Mouse (Mus musculus) intestine, postnatal 0 days (tissue): ENCODE results near the gene Zc2hc1b. TPM values are rescaled to one million over a fixed set of nuclear protein-coding genes. Genes with fewer than 3 reads are reported as not detected.

ENCODE experiments used
- ATAC-seq: fragments of 200-750 bp; cut with Nextera tagmentation; 2 replicates; pipeline ENCODE4 v1.8.0; 2017; ENCODE audit warnings: mild to moderate bottlenecking, moderate TSS enrichment, moderate library complexity
- H3K27ac ChIP-seq: fragments of 300-500 bp; sonication (generic); 2 replicates; pipeline ENCODE4 v1.5.1; 2014; ENCODE audit warnings: mild to moderate bottlenecking, low read depth, low read length, moderate library complexity
- H3K27me3 ChIP-seq: fragments of 300-500 bp; sonication (generic); replicated peaks from 2 replicates; pipeline ENCODE4 v1.6.1; 2014; ENCODE audit warnings: low read length, mixed read lengths; ENCODE audit not compliant: control insufficient read depth, insufficient read depth
- H3K36me3 ChIP-seq: fragments of 300-500 bp; sonication (generic); 2 replicates; pipeline ENCODE4 v1.6.1; 2014; ENCODE audit warnings: mild to moderate bottlenecking, moderate library complexity; ENCODE audit not compliant: control insufficient read depth, insufficient read depth
- H3K4me1 ChIP-seq: fragments of 300-500 bp; sonication (generic); replicated peaks from 2 replicates; pipeline ENCODE4 v1.6.1; 2014; ENCODE audit warnings: antibody characterized with exemption, low read length, mixed read lengths; ENCODE audit not compliant: control insufficient read depth, insufficient read depth
- H3K4me2 ChIP-seq: fragments of 300-500 bp; sonication (generic); replicated peaks from 2 replicates; pipeline ENCODE4 v1.6.1; 2014; ENCODE audit warnings: low read depth, mild to moderate bottlenecking, moderate library complexity
- H3K4me3 ChIP-seq: fragments of 300-500 bp; sonication (generic); 2 replicates; pipeline ENCODE4 v1.5.1; 2014; ENCODE audit warnings: low read depth, low read length
- H3K9ac ChIP-seq: fragments of 300-500 bp; sonication (generic); 2 replicates; pipeline ENCODE4 v1.6.1; 2014; ENCODE audit warnings: mild to moderate bottlenecking, low read depth, low read length
- H3K9me3 ChIP-seq: fragments of 300-500 bp; sonication (generic); 2 replicates; pipeline ENCODE4 v1.6.1; 2016; ENCODE audit warnings: mixed run types; ENCODE audit not compliant: control insufficient read depth
- CTCF ChIP-seq: sonication (generic); IDR thresholded peaks from 2 replicates; pipeline ENCODE4 v1.5.1; 2016; ENCODE audit warnings: low read depth, mild to moderate bottlenecking, control low read depth, antibody characterized with exemption, moderate library complexity
- WGBS: fragments of 180-500 bp; shearing (Covaris S2); extraction: QIAGEN DNeasy Blood & Tissue Kit; methylation state at CpG from one replicate; pipeline ENCODE4 v1.1.7; 2014; 5-methylcytosine and 5-hydroxymethylcytosine counted together
- polyA plus RNA-seq: library from polyadenylated mRNA; unstranded; fragments of >200 nt; fragmentation: Nextera tagmentation; extraction: Ambion mirVana; gene quantifications from 2 replicates; pipeline ENCODE4 v1.2.1, GENCODE M21; 2015

Gene Zc2hc1b
- polyA plus RNA-seq, 1 experiment from 2014 or later, result not detected

GRCm38 (mm10) chr10:13212326-13212725, 34.5 kb upstream of the Zc2hc1b start:
- no peaks in the 10 kb centered on the region; the same call in 1 of the 2 replicates for H3K4me1 ChIP-seq
- no peaks in the 10 kb centered on the region for H3K27me3 ChIP-seq
- no peak overlapping the region for H3K4me3 ChIP-seq
- no peak overlapping the region for H3K9ac ChIP-seq
- H3K27ac ChIP-seq, result no peak overlapping the region
- no peak for TF ChIP-seq CTCF
- no peaks in the 10 kb centered on the region; the same call in 1 of the 2 replicates for H3K36me3 ChIP-seq
- no peaks in the 10 kb centered on the region for H3K9me3 ChIP-seq
- WGBS, result 83% methylated on average over 9 of the region's 9 CpGs
- no peak for ATAC-seq
- no peak overlapping the region for H3K4me2 ChIP-seq

GRCm38 (mm10) chr10:13209930-13210637, 32.3 kb upstream of the Zc2hc1b start:
- no peak overlapping the region for H3K9ac ChIP-seq
- no peak overlapping the region for H3K27ac ChIP-seq
- TF ChIP-seq CTCF, result no peak
- no peaks in the 10 kb centered on the region for H3K9me3 ChIP-seq
- H3K4me3 ChIP-seq, result no peak overlapping the region
- 0 out of 2 replicates have a peak, but pooled peaks have one; percentile 19 for ATAC-seq
- WGBS, result 56% methylated on average over 8 of the region's 8 CpGs
- no peaks in the 10 kb centered on the region for H3K36me3 ChIP-seq
- no peak overlapping the region for H3K4me2 ChIP-seq
- H3K4me1 ChIP-seq, result no peaks in the 10 kb centered on the region; the same call in 1 of the 2 replicates
- H3K27me3 ChIP-seq, result no peaks in the 10 kb centered on the region

- no peak for ATAC-seq
- peak; percentile 25 for TF ChIP-seq CTCF
- Histone ChIP-seq H3K27me3 (no peaks in the 10 kb centered on the region), H3K4me2 (no peak overlapping the region), H3K9ac (no peak overlapping the region), H3K9me3 (no peaks in the 10 kb centered on the region), H3K4me1 (no peaks in the 10 kb centered on the region; the same call in 1 of the 2 replicates), H3K27ac (no peak overlapping the region), H3K4me3 (no peak overlapping the region), H3K36me3 (no peaks in the 10 kb centered on the region)
- 70% methylated on average over 3 of the region's 3 CpGs for WGBS
Measured at GRCm38 (mm10) chr10:13209506-13209905, 31.7 kb upstream of the Zc2hc1b start.

GRCm38 (mm10) chr10:13209061-13209460, 31.2 kb upstream of the Zc2hc1b start:
- Histone ChIP-seq H3K4me2 (no peak overlapping the region), H3K36me3 (no peaks in the 10 kb centered on the region), H3K4me1 (no peaks in the 10 kb centered on the region; the same call in 1 of the 2 replicates), H3K27ac (no peak overlapping the region), H3K9me3 (no peaks in the 10 kb centered on the region), H3K4me3 (no peak overlapping the region), H3K27me3 (no peaks in the 10 kb centered on the region), H3K9ac (no peak overlapping the region)
- 85% methylated on average over 4 of the region's 4 CpGs for WGBS
- ATAC-seq, result no peak
- no peak for TF ChIP-seq CTCF

- Histone ChIP-seq H3K9ac (no peak overlapping the region), H3K4me3 (no peak overlapping the region), H3K4me1 (no peaks in the 10 kb centered on the region), H3K27ac (no peak overlapping the region), H3K27me3 (no peaks in the 10 kb centered on the region), H3K36me3 (no peaks in the 10 kb centered on the region), H3K4me2 (no peak overlapping the region), H3K9me3 (no peaks in the 10 kb centered on the region)
- TF ChIP-seq CTCF, result no peak
- WGBS, result 88% methylated on average over 6 of the region's 6 CpGs
- ATAC-seq, result no peak
Measured at GRCm38 (mm10) chr10:13201741-13202293, 24.0 kb upstream of the Zc2hc1b start.

GRCm38 (mm10) chr10:13200862-13201261, 23.0 kb upstream of the Zc2hc1b start:
- no peak for TF ChIP-seq CTCF
- no peak overlapping the region for H3K4me2 ChIP-seq
- no peaks in the 10 kb centered on the region for H3K36me3 ChIP-seq
- no peaks in the 10 kb centered on the region for H3K9me3 ChIP-seq
- no peak overlapping the region for H3K27ac ChIP-seq
- 91% methylated on average over 3 of the region's 3 CpGs for WGBS
- H3K9ac ChIP-seq, result no peak overlapping the region
- H3K4me1 ChIP-seq, result no peaks in the 10 kb centered on the region
- H3K27me3 ChIP-seq, result no peaks in the 10 kb centered on the region
- ATAC-seq, result no peak
- no peak overlapping the region for H3K4me3 ChIP-seq
